Mouse (Mus musculus): ENCODE data around the gene Rgs9.

DNA sequence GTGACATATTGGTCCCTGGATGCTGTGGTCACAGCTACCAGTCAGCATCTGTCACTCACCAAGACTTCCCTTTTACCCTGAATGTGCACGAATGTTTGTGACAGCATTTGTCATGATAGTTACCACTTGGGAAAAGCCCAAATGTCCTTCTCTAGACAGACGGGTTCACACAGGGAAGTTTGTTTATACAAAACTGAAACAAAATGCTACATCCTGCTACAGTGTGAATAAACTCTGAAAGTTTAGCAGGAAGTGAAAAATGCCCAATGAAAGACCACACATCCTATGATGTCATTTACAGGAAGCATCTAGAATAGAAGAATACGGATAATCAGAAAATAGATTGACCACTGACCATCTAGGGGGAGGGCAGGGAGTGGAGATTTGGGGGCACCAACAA is 51.0 kb downstream of the Rgs9 start:
- TF ChIP-seq CTCF (conservative IDR thresholded peaks at IDR 0.05; ENCODE audit: insufficient read depth, insufficient read length, low read depth, low read length) (no peak), POLR2A (IDR thresholded peaks at IDR 0.05; ENCODE audit: low read depth, low read length) (no peak)
